Mouse (Mus musculus): ENCODE results near the gene Chst8.
A peak's percentile ranks its signal among the peaks of the same experiment; 100 is the strongest.

Gene Chst8

DNA sequence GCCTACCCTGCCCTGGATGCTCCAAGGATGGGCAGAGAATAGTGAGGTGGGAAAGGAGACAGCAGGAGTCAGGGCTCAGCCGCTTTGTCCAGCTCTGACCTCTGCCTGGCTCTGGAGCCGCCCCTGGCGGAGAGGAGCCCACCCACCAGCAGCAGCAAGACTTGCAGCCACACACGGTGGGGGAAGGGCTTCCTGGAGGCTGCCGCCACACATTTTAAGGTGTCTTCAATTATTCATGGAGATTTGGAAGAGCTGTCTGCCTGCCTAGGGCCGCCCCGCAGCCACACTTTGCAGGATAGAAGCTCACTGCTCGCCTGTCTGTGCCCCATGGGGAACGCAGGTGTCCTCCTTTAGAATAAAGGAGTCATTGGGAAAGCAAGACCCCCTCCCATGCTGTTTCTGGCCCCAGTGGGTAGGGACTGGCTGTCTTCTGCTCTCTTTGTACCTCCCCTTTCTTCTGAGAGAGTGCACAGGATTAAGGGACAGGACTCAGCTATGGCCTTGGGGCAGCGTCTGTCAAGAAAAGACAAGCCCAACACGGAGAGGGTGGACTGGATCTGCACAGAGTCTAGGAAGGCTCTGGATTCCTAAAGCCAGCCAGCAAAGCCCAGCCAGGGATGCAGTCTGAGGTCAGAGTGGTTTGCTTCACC, 95.2 kb downstream of the Chst8 start:
- peak; percentile 60 for DNase-seq (ENCODE audit: low read depth, low spot score)

DNA sequence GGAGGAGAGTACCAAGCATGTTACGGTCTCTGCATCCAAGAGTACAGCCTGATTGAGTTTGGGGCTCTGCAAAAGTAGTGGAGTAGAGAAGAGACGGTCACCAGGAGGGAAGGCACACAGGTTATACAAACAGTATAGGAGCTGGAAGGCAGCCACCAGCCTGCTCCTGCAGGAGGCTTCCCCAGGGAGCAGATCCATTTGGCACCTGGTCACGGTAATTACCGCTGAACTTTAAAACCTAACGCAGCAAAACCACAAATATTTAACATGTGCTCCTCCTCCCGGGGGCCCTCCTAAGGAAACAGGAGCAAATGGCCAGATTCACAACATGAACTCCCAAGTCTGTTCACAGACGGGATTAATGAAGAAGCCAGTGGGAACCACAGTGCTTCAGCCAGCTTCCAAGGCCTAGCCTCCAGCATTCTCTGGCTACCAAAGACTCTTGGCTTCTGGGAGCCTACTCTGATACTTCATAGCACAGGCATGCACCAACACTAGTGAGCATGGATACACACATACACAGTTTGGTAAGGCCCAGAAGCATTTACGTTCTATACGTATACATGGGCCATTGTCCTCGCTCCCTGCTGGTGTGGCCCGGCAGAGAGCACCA, 97.6 kb downstream of the Chst8 start:
- DNase-seq (ENCODE audit: low read depth, low spot score): no peak

DNA sequence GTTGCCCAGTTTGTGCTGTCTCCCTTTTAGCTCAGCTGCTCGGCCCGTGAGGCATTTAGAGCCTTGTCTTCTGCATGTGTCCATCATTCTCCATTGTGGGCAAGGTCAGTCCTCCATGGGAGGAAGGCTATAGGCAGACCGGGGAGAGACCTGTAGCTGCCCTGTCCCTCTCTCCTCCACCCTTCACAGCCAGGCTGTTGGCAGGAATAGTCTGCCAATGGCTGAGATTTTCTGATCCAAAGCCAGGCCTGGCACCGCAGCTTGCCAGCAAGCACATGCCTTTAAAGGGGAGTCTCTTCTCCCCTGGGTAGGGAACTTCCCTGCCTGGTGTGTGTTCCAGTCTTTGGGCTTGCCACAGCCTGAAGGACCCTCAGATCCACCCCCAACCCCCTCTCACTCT, 103.4 kb downstream of the Chst8 start:
- no peak for DNase-seq (ENCODE audit: low read depth, low spot score)

GRCm38 (mm10) chr7:34704401-34704800, 108.1 kb downstream of the Chst8 start:
- no peak for DNase-seq (ENCODE audit: low read depth, low spot score)

- no peak for DNase-seq (ENCODE audit: low read depth, low spot score)
These were observed 109.1 kb downstream of the Chst8 start for GRCm38 (mm10) chr7:34703437-34703836.

GRCm38 (mm10) chr7:34702718-34703351, 109.7 kb downstream of the Chst8 start:
- DNase-seq (ENCODE audit: low read depth, low spot score): peak; percentile 80

GRCm38 (mm10) chr7:34699888-34700287, 112.6 kb downstream of the Chst8 start:
- no peak for DNase-seq (ENCODE audit: low read depth, low spot score)

DNA sequence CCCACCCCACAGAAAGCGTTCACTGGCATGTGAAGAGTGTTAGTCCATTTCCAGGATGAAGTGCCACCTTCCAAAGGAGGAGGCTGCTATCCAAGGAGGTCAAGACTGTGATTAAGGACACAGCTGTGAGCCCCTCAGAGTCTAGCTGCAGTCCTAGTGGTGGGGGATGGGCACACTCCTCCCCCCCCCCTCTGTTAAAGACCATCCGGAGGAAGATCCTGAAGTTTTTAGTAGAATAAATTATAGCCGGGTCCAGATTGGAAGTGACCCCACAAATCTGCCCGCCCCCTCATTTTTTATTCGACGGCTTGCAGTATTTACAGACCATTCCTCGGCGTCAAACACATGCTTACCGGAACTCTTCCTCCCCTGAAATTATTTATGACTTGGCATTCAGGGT, 114.3 kb downstream of the Chst8 start:
- no peak for DNase-seq (ENCODE audit: low read depth, low spot score)

- DNase-seq (ENCODE audit: low read depth, low spot score): no peak
These were observed 116.4 kb downstream of the Chst8 start for GRCm38 (mm10) chr7:34696086-34696485.

- no peak for DNase-seq (ENCODE audit: low read depth, low spot score)
These were observed 117.6 kb downstream of the Chst8 start for GRCm38 (mm10) chr7:34694898-34695297.

DNA sequence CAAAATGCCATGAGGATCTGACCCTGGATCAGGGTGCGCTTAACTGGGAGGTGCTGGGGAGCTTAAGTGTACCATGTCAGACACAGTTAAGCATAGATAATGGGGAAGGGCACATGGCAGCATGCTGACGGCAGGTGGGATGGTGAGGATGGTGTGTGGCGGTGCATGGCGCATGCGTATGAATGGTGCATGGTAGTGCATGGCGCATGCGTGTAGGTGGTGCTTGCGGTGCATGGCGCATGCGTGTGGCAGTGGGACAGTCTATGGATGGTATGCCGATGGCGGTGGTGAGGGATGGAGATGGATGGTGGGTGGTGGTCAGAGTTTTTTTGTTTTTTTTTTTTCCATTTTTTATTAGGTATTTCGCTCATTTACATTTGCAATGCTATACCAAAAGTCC, 118.6 kb downstream of the Chst8 start:
- no peak for DNase-seq (ENCODE audit: low read depth, low spot score)

- no peak for DNase-seq (ENCODE audit: low read depth, low spot score)
These were observed 119.4 kb downstream of the Chst8 start for GRCm38 (mm10) chr7:34693072-34693471.

DNA sequence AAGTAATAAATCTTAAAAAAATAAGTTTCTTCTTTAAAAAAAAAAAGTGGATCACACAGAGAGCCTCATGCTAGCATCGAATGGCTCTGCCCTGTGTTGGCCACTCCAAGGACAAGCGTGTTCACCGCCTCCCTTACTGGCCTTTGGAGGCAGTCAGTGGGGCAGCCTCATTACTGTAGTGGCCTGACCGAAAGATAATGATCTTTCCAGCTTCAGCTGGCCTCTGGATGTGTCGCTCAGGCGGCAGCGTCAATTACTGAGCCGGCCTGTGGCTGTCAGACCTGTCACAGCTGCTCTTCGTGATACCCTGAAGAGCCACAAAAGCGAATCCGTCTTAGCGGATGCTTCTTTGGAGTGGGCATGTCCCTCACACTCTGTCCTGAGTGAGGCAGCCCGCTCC, 122.4 kb downstream of the Chst8 start:
- DNase-seq (ENCODE audit: low read depth, low spot score): no peak

DNA sequence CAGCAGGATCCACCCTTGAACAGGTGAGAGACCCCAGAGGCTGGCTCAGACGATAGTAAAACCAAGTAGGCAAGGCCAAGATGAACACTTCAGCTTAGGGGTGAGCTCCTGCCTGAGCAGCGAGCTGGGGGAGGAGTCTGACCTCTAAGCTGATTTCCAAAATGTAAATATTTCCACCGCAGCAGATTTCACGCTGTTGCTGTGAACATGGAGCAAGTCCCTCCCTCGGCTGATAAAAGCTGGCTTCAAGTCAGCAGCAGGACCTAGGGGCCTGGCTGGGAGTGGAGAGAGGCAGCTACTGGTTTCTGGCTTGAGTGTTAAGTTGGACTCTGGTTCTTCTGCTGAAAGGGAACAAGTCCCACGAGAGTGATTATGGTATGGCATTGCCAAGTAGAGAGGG, 123.5 kb downstream of the Chst8 start:
- DNase-seq (ENCODE audit: low read depth, low spot score): no peak

DNA sequence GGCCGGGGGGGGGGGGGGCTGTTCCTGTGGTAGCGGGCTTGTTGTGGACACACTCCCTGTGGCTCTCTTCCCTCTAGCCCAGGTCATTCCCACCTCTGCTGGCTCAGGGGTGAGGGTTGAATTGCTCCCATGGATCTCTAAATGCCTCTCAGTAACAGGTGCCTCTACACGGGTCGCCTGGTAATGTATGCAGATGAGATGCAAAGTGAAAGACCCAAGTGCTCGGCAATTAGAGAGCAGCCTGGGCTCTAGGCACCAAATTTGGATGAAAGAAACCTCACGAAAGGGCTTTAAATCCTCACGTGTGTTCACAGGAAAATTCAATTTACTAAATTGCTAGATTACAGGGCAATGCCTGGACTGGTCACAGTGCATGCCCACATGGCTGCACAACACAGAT, 126.7 kb downstream of the Chst8 start:
- DNase-seq (ENCODE audit: low read depth, low spot score): no peak

DNA sequence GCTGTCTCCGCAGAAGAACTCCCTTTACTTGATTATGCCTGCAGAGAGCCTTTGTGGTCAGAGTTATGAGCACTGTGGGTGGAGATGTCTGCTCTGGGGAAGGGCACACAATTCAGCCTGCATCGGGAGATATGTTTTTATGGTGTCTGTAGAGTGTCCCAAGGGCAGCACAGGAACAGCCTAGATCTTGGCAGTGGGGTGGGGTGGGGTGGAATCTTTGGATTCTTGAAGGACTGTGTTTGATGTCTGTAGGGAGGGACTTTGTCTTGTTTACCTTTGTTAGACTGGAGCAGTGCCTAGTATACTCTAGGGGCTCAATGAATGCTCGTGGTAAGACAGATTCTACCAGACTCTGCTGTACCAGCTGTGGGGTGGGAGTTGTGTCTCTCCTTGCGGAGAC, 127.3 kb downstream of the Chst8 start:
- DNase-seq (ENCODE audit: low read depth, low spot score): no peak

DNA sequence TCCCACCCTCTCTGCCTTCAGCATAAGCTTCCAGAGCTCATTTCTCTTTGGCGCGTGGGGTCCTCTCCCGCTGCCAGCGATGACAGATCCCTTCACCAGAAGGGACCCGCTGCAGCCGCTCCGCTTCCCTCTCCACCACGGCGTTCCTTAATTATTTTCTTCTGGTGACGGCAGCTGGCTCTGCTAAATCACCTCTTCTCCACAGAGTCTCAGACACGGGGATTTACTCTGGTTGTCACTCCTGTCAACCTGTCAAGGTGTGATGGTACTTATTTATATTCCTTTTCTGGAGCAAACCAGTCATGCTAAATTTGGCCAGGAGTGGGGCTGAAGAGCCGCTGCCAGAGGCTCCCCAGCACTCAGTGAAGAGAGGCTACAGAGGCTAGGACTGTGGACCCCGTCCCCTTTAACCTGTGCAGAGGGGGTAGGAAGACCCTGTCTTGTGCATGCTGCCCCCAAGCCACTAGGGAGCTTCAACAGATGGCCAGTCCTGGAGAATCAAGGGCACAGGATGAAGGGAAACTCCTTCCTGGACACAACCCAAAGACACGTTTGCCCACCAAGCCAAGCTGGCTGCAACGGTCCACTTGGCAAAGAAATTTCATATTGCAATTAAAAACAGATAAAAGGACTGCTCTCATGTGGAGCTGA, 131.6 kb downstream of the Chst8 start:
- no peak for DNase-seq (ENCODE audit: low read depth, low spot score)

DNA sequence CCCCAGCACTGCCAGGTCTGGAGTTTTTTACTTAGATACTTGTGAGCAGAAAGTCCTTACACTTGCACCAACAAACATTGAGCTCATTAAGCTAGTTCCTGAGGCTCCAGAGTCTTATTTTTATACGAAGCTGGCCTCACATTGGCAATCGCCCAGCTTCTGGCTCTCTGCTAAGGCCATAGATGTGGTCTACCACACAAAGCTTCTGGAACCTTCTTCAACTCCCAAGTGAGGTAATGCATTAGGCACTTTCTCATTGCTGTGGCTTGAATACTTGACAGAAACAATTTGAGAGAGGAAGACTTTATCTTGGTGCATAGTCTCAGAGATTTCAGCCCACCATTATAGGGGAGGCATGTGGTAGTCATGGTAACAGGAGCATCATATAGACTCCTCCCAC, 132.6 kb downstream of the Chst8 start:
- DNase-seq (ENCODE audit: low read depth, low spot score): no peak

GRCm38 (mm10) chr7:34675831-34676514, 136.5 kb downstream of the Chst8 start:
- DNase-seq (ENCODE audit: low read depth, low spot score): peak; percentile 88

DNA sequence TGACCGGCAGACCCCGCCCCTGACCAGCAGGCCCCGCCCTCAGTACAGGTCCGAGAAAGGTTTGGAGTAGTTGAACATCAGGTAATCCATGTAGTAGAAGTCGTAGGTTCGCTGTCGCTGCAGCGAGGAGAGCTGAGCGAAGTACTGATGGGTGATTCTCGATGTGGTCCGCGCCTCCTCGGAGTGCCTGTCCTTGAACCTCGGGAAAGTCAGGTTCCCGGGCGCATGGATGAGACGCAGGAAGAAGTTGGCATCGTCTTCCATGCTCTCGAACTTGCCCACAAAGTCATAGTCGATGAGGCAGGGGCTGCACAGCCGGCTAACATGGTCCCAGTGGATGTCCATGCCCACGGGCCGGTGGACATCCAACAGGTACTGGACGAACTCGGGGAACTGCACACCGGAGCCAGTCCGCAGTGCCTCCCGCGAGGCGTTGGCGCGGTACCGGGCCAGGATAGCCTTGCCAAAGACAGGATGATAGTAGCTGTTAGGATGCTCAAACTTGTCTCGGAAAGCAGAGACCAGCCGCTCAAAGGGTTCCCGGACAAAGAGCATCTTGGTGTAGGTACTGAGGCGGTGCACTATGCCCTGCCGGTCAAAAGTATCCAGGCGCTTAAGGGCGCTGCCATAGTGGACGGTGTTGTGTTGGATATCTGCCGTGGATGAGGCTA, 137.3 kb downstream of the Chst8 start:
- no peak for DNase-seq (ENCODE audit: low read depth, low spot score)

DNA sequence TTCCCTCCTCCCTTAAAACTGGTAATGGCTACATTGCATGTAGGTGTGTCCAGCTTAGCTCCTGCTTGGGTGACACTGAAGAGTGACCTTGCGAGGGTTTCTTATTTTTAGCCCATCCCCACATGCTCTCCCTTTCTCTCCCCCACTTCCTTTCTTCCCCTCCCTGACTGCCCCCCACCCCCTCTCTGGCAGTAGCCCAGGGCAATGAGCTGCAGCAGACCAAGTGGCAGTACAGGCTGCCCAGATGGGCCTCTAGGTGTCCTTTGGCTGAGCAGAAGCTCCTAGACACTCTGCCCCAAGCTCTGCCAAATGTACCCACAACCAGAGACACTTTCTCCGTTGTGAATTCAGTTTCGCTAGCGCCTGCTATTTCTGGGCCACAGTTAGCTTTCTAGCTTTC, 139.6 kb downstream of the Chst8 start:
- no peak for DNase-seq (ENCODE audit: low read depth, low spot score)

DNA sequence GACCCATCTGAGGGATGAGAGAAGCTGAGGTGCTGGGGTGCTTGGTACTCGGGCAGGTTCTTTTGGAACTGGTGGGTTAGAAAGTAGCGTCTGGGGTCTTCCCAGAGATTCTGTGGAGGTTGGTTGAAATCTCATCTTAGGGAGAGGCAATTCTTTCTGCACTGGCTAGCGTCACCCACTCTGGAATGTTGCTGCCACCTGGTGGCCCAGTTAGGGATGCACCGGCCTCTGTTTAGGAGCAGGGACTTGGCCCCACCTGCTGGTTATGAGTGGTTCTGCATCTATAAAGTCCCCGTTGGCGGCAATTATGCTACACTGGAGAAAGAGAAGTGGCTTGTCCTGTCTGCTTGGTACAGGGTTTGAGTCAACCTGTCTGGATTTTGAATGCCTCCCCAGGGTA, 140.6 kb downstream of the Chst8 start:
- DNase-seq (ENCODE audit: low read depth, low spot score): peak; percentile 93

All from mesoderm, embryonic 11.5 days (tissue).